Comparison of ENCODE assay signal across 15 mouse cellular contexts in the genomic region with DNA sequence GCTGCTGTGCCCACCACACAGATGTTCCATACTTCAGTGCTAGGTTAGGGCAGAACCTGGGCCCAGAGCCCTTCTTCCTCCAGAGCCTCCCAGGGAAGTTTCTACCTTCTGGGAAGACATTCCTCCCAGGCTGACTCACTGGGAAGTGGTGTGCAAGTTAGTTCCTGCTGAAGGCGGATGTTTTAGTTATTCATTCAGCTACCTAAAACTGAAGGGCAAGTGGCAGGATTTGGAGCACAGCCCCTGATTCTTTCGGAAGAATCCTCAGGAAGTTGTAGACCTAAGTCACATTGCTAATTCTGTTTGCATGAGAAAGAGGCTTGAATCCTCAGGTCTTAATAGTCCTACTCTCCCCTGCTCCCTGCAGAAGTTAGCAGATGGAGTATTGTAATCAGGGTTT. TPM values are rescaled to one million over a fixed set of nuclear protein-coding genes. Genes with fewer than 3 reads are reported as not detected.
A peak's percentile ranks its signal among the peaks of the same experiment; 100 is the strongest.
DNase-seq lines count a peak whose midpoint lies in the region; ATAC-seq and TF ChIP-seq lines count a peak whose summit lies in the region.
"Had no signal": no experiment of that assay in that cellular context is flagged by ENCODE, and none has a peak within 500 bp of the region (broad histone marks: within the 10 kb centered on the region; RNA-seq: fewer than 3 reads in every experiment).

No protein-coding gene starts in this region.

- H3K9ac ChIP-seq in kidney, embryonic 16.5 days (replicated peaks; ENCODE audit: low read length) = no peak overlapping the region
- H3K9ac ChIP-seq: forebrain, postnatal 0 days; liver, embryonic 14.5 days; neural tube, embryonic 13.5 days had no signal

- no peak for TF ChIP-seq POLR2A in cerebellum, adult 2 months (IDR thresholded peaks at IDR 0.05; ENCODE audit: borderline replicate concordance, insufficient read depth, low read length)
- TF ChIP-seq POLR2A in embryonic fibroblast, embryonic 13.5 days (IDR thresholded peaks at IDR 0.05; ENCODE audit: low read depth, low read length) = no peak

- ATAC-seq in kidney, embryonic 16.5 days (ENCODE audit: low FRiP score, low TSS enrichment) = no peak
- ATAC-seq: forebrain, postnatal 0 days had no signal

- no peaks in the 10 kb centered on the region for H3K27me3 ChIP-seq in cerebellum, adult 2 months (ENCODE audit: control insufficient read depth, insufficient read depth, low read length)
- H3K27me3 ChIP-seq in kidney, embryonic 16.5 days (ENCODE audit: insufficient read depth, low read length) = no peaks in the 10 kb centered on the region
- no peaks in the 10 kb centered on the region for H3K27me3 ChIP-seq in E14TG2a.4 (ENCODE audit: insufficient read depth, low read length)
- H3K27me3 ChIP-seq: neural tube, embryonic 13.5 days had no signal

- peaks cover 18% of the 10 kb centered on the region for H3K4me1 ChIP-seq in cerebellum, adult 2 months (ENCODE audit: control insufficient read depth, insufficient read depth, low read length)
- H3K4me1 ChIP-seq in kidney, embryonic 16.5 days (ENCODE audit: insufficient read depth, low read length) = peaks cover 11% of the 10 kb centered on the region
- H3K4me1 ChIP-seq in E14TG2a.4 (replicated peaks; ENCODE audit: low read depth, low read length) = peaks cover 85% of the 10 kb centered on the region
- peaks cover 13% of the 10 kb centered on the region for H3K4me1 ChIP-seq in embryonic fibroblast, embryonic 13.5 days (ENCODE audit: control insufficient read depth, insufficient read depth, low read length)
- H3K4me1 ChIP-seq: neural tube, embryonic 13.5 days had no signal

- no peak overlapping the region for H3K4me3 ChIP-seq in cerebellum, adult 2 months (replicated peaks; ENCODE audit: insufficient read depth, low read depth, low read length)
- H3K4me3 ChIP-seq in kidney, embryonic 16.5 days (ENCODE audit: low read length) = no peak overlapping the region
- H3K4me3 ChIP-seq in E14TG2a.4 (replicated peaks; ENCODE audit: low read length) = peak overlapping the region; percentile 63
- no peak overlapping the region for H3K4me3 ChIP-seq in embryonic fibroblast, embryonic 13.5 days (ENCODE audit: insufficient read depth, low read length)
- H3K4me3 ChIP-seq: neural tube, embryonic 13.5 days had no signal

- TF ChIP-seq CTCF in cerebellum, adult 2 months (IDR thresholded peaks at IDR 0.05; ENCODE audit: borderline replicate concordance, insufficient read depth, low read depth, low read length) = no peak
- no peak for TF ChIP-seq CTCF in E14TG2a.4 (conservative IDR thresholded peaks at IDR 0.05; ENCODE audit: low read length)
- no peak for TF ChIP-seq CTCF in embryonic fibroblast, embryonic 13.5 days (IDR thresholded peaks at IDR 0.05; ENCODE audit: borderline replicate concordance, insufficient read depth, low read length)

- whole genome bisulfite sequencing in cerebellum, adult 2 months = 95% methylated on average over 2 of the region's 2 CpGs
- 76% methylated on average over 2 of the region's 2 CpGs for WGBS in kidney, embryonic 16.5 days

- H3K9me3 ChIP-seq in kidney, embryonic 16.5 days (ENCODE audit: low read length) = no peaks in the 10 kb centered on the region
- H3K9me3 ChIP-seq in E14TG2a.4 (ENCODE audit: low read length) = no peaks in the 10 kb centered on the region
- H3K9me3 ChIP-seq: neural tube, embryonic 13.5 days had no signal

- DNase-seq in cerebellum, adult 2 months = no peak
- no peak for DNase-seq in cerebellum, postnatal 14 days
- DNase-seq in kidney, postnatal 4 days = no peak
- DNase-seq in spleen, postnatal 14 days (ENCODE audit: low spot score in 2 of 2) = no peak
- DNase-seq in spleen, adult 18-20 months = no peak
- DNase-seq: adrenal gland, postnatal 36 days; cerebellum, adult 8-10 months; forebrain, postnatal 0 days; right cerebral cortex, adult 18-20 months had no signal

- H3K36me3 ChIP-seq in kidney, embryonic 16.5 days (ENCODE audit: insufficient read depth, low read length) = peaks cover 39% of the 10 kb centered on the region
- peaks cover 60% of the 10 kb centered on the region for H3K36me3 ChIP-seq in E14TG2a.4 (ENCODE audit: insufficient read depth, low read length)

- peak overlapping the region; percentile 79; the same call in 1 of the 2 replicates for H3K27ac ChIP-seq in cerebellum, adult 2 months (ENCODE audit: insufficient read depth, low read length)
- H3K27ac ChIP-seq in kidney, embryonic 16.5 days (ENCODE audit: low read length) = peak overlapping the region; percentile 13
- H3K27ac ChIP-seq in embryonic fibroblast, embryonic 13.5 days (ENCODE audit: insufficient read depth, low read length) = peak overlapping the region; percentile 78
- H3K27ac ChIP-seq: liver, embryonic 14.5 days; neural tube, embryonic 13.5 days had no signal

- no peak overlapping the region for H3K4me2 ChIP-seq in kidney, embryonic 16.5 days (replicated peaks; ENCODE audit: low read depth, low read length)
- H3K4me2 ChIP-seq: midbrain, embryonic 11.5 days; neural tube, embryonic 13.5 days had no signal

RNA-seq across cellular contexts. Expression of a gene that starts 9.4 kb away (rescaled TPM):
- polyA plus RNA-seq in cerebellum, adult 2 months (2012; rRNA removed) = 81.3 and 87.4 TPM in 2 replicates
- 33.2 and 34.2 TPM in 2 replicates for polyA plus RNA-seq in kidney, embryonic 16.5 days (2015; fragmentation: Nextera tagmentation; extraction: Ambion mirVana)
- polyA plus RNA-seq in embryonic fibroblast, embryonic 13.5 days (2011; ENCODE audit: insufficient read length, low read depth, missing spikeins) = 15.2 and 17.8 TPM in 2 replicates

RNA-seq across cellular contexts. Expression of a gene that starts 28.9 kb away (rescaled TPM):
- polyA plus RNA-seq in cerebellum, adult 2 months (2012; rRNA removed) = 26.9 and 28.5 TPM in 2 replicates
- 83.0 and 85.9 TPM in 2 replicates for polyA plus RNA-seq in kidney, embryonic 16.5 days (2015; fragmentation: Nextera tagmentation; extraction: Ambion mirVana)
- polyA plus RNA-seq in embryonic fibroblast, embryonic 13.5 days (2011; ENCODE audit: insufficient read length, low read depth, missing spikeins) = 169 and 247 TPM in 2 replicates

RNA-seq across cellular contexts. Expression of a gene that starts 33.5 kb away (rescaled TPM):
- 295 and 319 TPM in 2 replicates for polyA plus RNA-seq in cerebellum, adult 2 months (2012; rRNA removed)
- polyA plus RNA-seq in kidney, embryonic 16.5 days (2015; fragmentation: Nextera tagmentation; extraction: Ambion mirVana) = 70.4 and 72.1 TPM in 2 replicates
- 160 and 204 TPM in 2 replicates for polyA plus RNA-seq in embryonic fibroblast, embryonic 13.5 days (2011; ENCODE audit: insufficient read length, low read depth, missing spikeins)

RNA-seq across cellular contexts. Expression of a gene that starts 57.6 kb away (rescaled TPM):
- polyA plus RNA-seq in cerebellum, adult 2 months (2012; rRNA removed) = 80.6 and 83.1 TPM in 2 replicates
- polyA plus RNA-seq in kidney, embryonic 16.5 days (2015; fragmentation: Nextera tagmentation; extraction: Ambion mirVana) = 133 and 136 TPM in 2 replicates
- 133 TPM in 2 replicates for polyA plus RNA-seq in embryonic fibroblast, embryonic 13.5 days (2011; ENCODE audit: insufficient read length, low read depth, missing spikeins)

Comparison
In these comparisons a context has a peak if more than half of its experiments do, and no peak if none do; other contexts are left out.
1. H3K27ac ChIP-seq: peak in every context shown above with its lines; median percentile 79 in cerebellum, adult 2 months; 78 in embryonic fibroblast, embryonic 13.5 days; 13 in kidney, embryonic 16.5 days.